Mouse (Mus musculus) spleen, adult 2 months (tissue): ENCODE results near the gene 5330417H12Rik.

ENCODE experiments used
- CTCF ChIP-seq: fragments of 200-500 bp; IDR thresholded peaks from 2 replicates; pipeline ENCODE4 v1.5.1; 2011; ENCODE audit warnings: mild to moderate bottlenecking, inconsistent platforms; ENCODE audit not compliant: insufficient read depth, insufficient read length, insufficient replicate concordance; ENCODE audit errors: extremely low read depth
- POLR2A ChIP-seq: fragments of 200-500 bp; IDR thresholded peaks from 2 replicates; pipeline ENCODE4 v1.6.1; 2011; ENCODE audit warnings: low read depth, low read length, inconsistent platforms

GRCm38 (mm10) chr7:107638026-107638425, 13.1 kb upstream of the 5330417H12Rik start:
- TF ChIP-seq CTCF = no peak
- TF ChIP-seq POLR2A = no peak
